Mouse (Mus musculus): ENCODE measurements around the gene Stmn3.

Stmn3 gene

DNA sequence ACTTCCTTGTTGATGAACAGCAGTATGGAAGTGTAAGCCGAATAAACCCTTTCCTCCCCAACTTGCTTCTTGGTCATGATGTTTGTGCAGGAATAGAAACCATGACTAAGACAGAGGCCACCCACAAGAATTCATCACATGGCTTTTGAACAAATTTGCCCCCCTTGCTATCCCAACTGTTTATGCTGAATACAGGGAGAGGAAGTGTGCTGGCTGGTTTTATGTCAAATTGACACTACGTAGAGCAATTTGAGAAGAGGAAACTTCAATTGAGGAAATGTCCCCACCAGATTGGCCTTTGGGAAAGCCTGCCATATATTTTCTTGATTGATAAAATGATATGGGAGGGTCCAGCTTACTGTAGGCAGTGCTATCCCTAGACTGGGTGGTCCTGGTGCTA, 40.5 kb downstream of the Stmn3 start:
- no peaks in the 10 kb centered on the region for H3K27me3 ChIP-seq (ENCODE audit: insufficient read depth, low read length)
- H3K36me3 ChIP-seq (ENCODE audit: insufficient read depth, low read length), result peaks cover 80% of the 10 kb centered on the region
- H3K9me3 ChIP-seq (ENCODE audit: low read length), result no peaks in the 10 kb centered on the region
- TF ChIP-seq CTCF (conservative IDR thresholded peaks at IDR 0.05; ENCODE audit: low read length) (no peak), NANOG (IDR thresholded peaks at IDR 0.05; ENCODE audit: borderline replicate concordance, low read length) (no peak), POU5F1 (IDR thresholded peaks at IDR 0.05; ENCODE audit: borderline replicate concordance, low read length) (no peak)
- H3K4me3 ChIP-seq (replicated peaks; ENCODE audit: low read length), result no peak overlapping the region
- peaks cover 8% of the 10 kb centered on the region for H3K4me1 ChIP-seq (replicated peaks; ENCODE audit: low read depth, low read length)

DNA sequence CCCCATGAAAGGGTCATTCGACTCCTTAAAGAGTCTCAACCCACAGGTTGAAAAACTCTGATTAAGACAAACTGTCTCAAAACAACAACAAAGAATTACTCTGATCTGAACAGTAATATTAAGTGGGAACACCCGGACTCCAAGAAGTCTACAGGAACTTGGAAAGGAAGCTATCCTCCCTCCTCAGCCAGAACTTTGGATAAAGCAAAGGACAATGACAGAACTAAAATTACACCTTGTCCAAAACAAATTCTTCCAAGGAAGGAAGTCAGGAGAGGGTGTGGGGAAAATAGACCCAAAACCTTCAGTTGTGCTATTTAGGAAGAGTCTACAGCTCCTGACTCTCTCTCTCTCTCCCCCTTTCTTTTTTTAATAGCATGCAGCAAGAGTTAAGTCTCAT, 42.2 kb downstream of the Stmn3 start:
- peaks cover 72% of the 10 kb centered on the region for H3K36me3 ChIP-seq (ENCODE audit: insufficient read depth, low read length)
- H3K9me3 ChIP-seq (ENCODE audit: low read length), result no peaks in the 10 kb centered on the region
- H3K4me3 ChIP-seq (replicated peaks; ENCODE audit: low read length), result no peak overlapping the region
- TF ChIP-seq CTCF (conservative IDR thresholded peaks at IDR 0.05; ENCODE audit: low read length) (no peak), NANOG (IDR thresholded peaks at IDR 0.05; ENCODE audit: borderline replicate concordance, low read length) (no peak), POU5F1 (IDR thresholded peaks at IDR 0.05; ENCODE audit: borderline replicate concordance, low read length) (no peak)
- H3K4me1 ChIP-seq (replicated peaks; ENCODE audit: low read depth, low read length), result peaks cover 8% of the 10 kb centered on the region
- H3K27me3 ChIP-seq (ENCODE audit: insufficient read depth, low read length), result no peaks in the 10 kb centered on the region

DNA sequence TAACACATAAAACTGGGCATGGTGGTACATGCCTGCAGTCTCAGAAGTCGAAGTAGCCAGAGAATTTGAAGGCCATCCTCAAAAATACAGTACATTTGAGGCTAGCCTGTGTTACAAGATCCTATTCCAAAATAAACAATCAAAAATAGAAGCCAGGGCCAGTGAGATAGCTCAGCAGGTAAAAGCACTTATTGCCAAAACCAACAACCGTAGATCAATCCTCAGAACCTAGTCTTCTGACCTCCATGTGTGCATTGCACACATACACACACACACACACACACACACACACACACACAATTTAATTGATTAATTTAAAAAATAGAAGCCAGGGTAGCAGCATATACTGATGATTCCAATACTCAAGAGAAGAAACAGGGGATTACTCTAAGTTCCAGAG, 47.5 kb downstream of the Stmn3 start:
- Histone ChIP-seq H3K4me1 (replicated peaks; ENCODE audit: low read depth, low read length) (no peaks in the 10 kb centered on the region), H3K4me3 (replicated peaks; ENCODE audit: low read length) (no peak overlapping the region), H3K9me3 (ENCODE audit: low read length) (no peaks in the 10 kb centered on the region), H3K27me3 (ENCODE audit: insufficient read depth, low read length) (no peaks in the 10 kb centered on the region), H3K36me3 (ENCODE audit: insufficient read depth, low read length) (peaks cover 76% of the 10 kb centered on the region)
- TF ChIP-seq POU5F1 (IDR thresholded peaks at IDR 0.05; ENCODE audit: borderline replicate concordance, low read length) (no peak), NANOG (IDR thresholded peaks at IDR 0.05; ENCODE audit: borderline replicate concordance, low read length) (no peak), CTCF (conservative IDR thresholded peaks at IDR 0.05; ENCODE audit: low read length) (no peak)

Data from E14TG2a.4 (cell line).